Mouse (Mus musculus) midbrain, postnatal 0 days (tissue): Measurements from ENCODE around the gene Rab8b. TPM values are rescaled to one million over a fixed set of nuclear protein-coding genes. Genes with fewer than 3 reads are reported as not detected.

Experiments
- ATAC-seq: fragments of 200-750 bp; cut with Nextera tagmentation; 2 replicates; pipeline ENCODE4 v1.8.0; 2017; ENCODE audit warnings: moderate number of reproducible peaks, mild to moderate bottlenecking, moderate TSS enrichment, moderate library complexity; ENCODE audit not compliant: low FRiP score
- DNase-seq: peaks from one replicate; pipeline ENCODE4 v3.0.0-alpha.2; 2015; ENCODE audit warnings: low spot score
- H3K27ac ChIP-seq: fragments of 300-500 bp; sonication (generic); 2 replicates; pipeline ENCODE4 v1.5.1; 2014; ENCODE audit warnings: low read depth, mild to moderate bottlenecking, low read length, mixed read lengths
- H3K27me3 ChIP-seq: fragments of 300-500 bp; sonication (generic); 2 replicates; pipeline ENCODE4 v1.6.1; 2014; ENCODE audit warnings: low read length, control low read depth, mixed read lengths; ENCODE audit not compliant: insufficient read depth
- H3K36me3 ChIP-seq: fragments of 300-500 bp; sonication (generic); 2 replicates; pipeline ENCODE4 v1.6.1; 2014; ENCODE audit warnings: low read length, control low read depth, mixed read lengths; ENCODE audit not compliant: insufficient read depth
- H3K4me1 ChIP-seq: fragments of 300-500 bp; sonication (generic); 2 replicates; pipeline ENCODE4 v1.6.1; 2014; ENCODE audit warnings: mild to moderate bottlenecking, control low read depth, antibody characterized with exemption, low read length, mixed read lengths; ENCODE audit not compliant: insufficient read depth
- H3K4me2 ChIP-seq: fragments of 300-500 bp; sonication (generic); 2 replicates; pipeline ENCODE4 v1.6.1; 2014; ENCODE audit warnings: low read depth, mild to moderate bottlenecking, low read length, mixed read lengths; ENCODE audit not compliant: poor library complexity, severe bottlenecking
- H3K4me3 ChIP-seq: fragments of 300-500 bp; sonication (generic); 2 replicates; pipeline ENCODE4 v1.5.1; 2014; ENCODE audit warnings: low read depth, mild to moderate bottlenecking, low read length, moderate library complexity
- H3K9ac ChIP-seq: fragments of 300-500 bp; sonication (generic); replicated peaks from 2 replicates; pipeline ENCODE4 v1.6.1; 2014; ENCODE audit warnings: mild to moderate bottlenecking, low read length, moderate library complexity, mixed read lengths; ENCODE audit not compliant: poor library complexity, severe bottlenecking
- H3K9me3 ChIP-seq: fragments of 300-500 bp; sonication (generic); 2 replicates; pipeline ENCODE4 v1.6.1; 2016; ENCODE audit warnings: low read length, control low read depth
- CTCF ChIP-seq: IDR thresholded peaks from 2 replicates; pipeline ENCODE4 v1.5.1; 2016; ENCODE audit warnings: antibody characterized with exemption, mild to moderate bottlenecking
- WGBS: fragments of 180-500 bp; shearing (Covaris S2); extraction: QIAGEN DNeasy Blood & Tissue Kit; methylation state at CpG from one replicate; pipeline ENCODE4 v1.1.7; 2014; 5-methylcytosine and 5-hydroxymethylcytosine counted together
- polyA plus RNA-seq: library from polyadenylated mRNA; unstranded; fragments of >200 nt; fragmentation: Nextera tagmentation; extraction: Ambion mirVana; gene quantifications from 2 replicates; pipeline ENCODE4 v1.2.1, GENCODE M21; 2015
- total RNA-seq: library from RNA; depleted of rRNA; stranded (reverse); fragments of >200 nt; gene quantifications from 2 replicates; pipeline ENCODE4 v1.2.3, GENCODE M21; 2014

Gene Rab8b
- total and polyA plus RNA-seq, 2 experiments from 2014 or later, result 18.2 to 26.0 TPM

GRCm38 (mm10) chr9:66909922-66910321 lies 9.6 kb downstream of the Rab8b start:
- 83% methylated on average over 7 of the region's 7 CpGs for WGBS
- ATAC-seq (no peak), DNase-seq (no peak)
- H3K27ac ChIP-seq, result no peak overlapping the region
- no peak overlapping the region for H3K9ac ChIP-seq
- no peak overlapping the region for H3K4me2 ChIP-seq
- no peaks in the 10 kb centered on the region for H3K36me3 ChIP-seq
- H3K4me3 ChIP-seq, result no peak overlapping the region
- H3K4me1 ChIP-seq, result no peaks in the 10 kb centered on the region
- no peak for TF ChIP-seq CTCF
- no peaks in the 10 kb centered on the region for H3K27me3 ChIP-seq
- no peaks in the 10 kb centered on the region for H3K9me3 ChIP-seq

- Histone ChIP-seq H3K4me3 (no peak overlapping the region), H3K4me1 (no peaks in the 10 kb centered on the region), H3K27me3 (no peaks in the 10 kb centered on the region), H3K9me3 (no peaks in the 10 kb centered on the region), H3K36me3 (no peaks in the 10 kb centered on the region), H3K9ac (no peak overlapping the region), H3K27ac (no peak overlapping the region), H3K4me2 (no peak overlapping the region)
- TF ChIP-seq CTCF, result no peak
- 87% methylated on average over 5 of the region's 5 CpGs for WGBS
- DNase-seq (no peak), ATAC-seq (no peak)
These were observed 11.6 kb downstream of the Rab8b start for GRCm38 (mm10) chr9:66907746-66908397.

GRCm38 (mm10) chr9:66907126-66907525 lies 12.4 kb downstream of the Rab8b start:
- WGBS, result 93% methylated on average over 8 of the region's 8 CpGs
- Histone ChIP-seq H3K27me3 (no peaks in the 10 kb centered on the region), H3K36me3 (no peaks in the 10 kb centered on the region), H3K4me1 (no peaks in the 10 kb centered on the region), H3K4me2 (no peak overlapping the region), H3K9ac (no peak overlapping the region), H3K9me3 (no peaks in the 10 kb centered on the region), H3K27ac (no peak overlapping the region), H3K4me3 (no peak overlapping the region)
- no peak for DNase-seq
- no peak for ATAC-seq
- TF ChIP-seq CTCF, result no peak

DNA sequence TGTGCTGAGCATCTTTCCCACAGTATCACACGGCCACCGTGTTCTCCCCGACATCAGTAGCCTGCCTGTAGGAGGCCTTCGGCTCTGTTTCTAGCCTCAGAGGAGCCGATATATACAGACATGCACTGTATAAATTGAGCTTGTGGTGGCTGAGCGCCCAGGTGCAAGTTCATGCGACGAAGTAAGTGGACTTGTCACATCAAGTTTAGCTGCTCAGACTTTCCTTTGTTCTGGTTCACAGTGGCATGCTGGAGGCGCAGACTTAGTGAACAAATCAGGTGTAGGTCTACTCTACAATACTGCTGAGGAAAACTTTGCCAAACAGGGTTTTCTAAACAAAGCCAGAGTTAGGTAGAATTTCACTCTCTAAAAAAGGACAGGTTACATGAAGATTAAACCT lies 13.5 kb downstream of the Rab8b start:
- Histone ChIP-seq H3K4me1 (no peaks in the 10 kb centered on the region), H3K27me3 (no peaks in the 10 kb centered on the region), H3K4me3 (no peak overlapping the region), H3K27ac (no peak overlapping the region), H3K36me3 (no peaks in the 10 kb centered on the region), H3K9me3 (no peaks in the 10 kb centered on the region), H3K4me2 (no peak overlapping the region), H3K9ac (no peak overlapping the region)
- DNase-seq, result no peak
- TF ChIP-seq CTCF, result no peak
- no peak for ATAC-seq
- 66% methylated on average over 9 of the region's 9 CpGs for WGBS

- TF ChIP-seq CTCF, result no peak
- Histone ChIP-seq H3K36me3 (no peaks in the 10 kb centered on the region), H3K9ac (no peak overlapping the region), H3K4me3 (no peak overlapping the region), H3K27me3 (no peaks in the 10 kb centered on the region), H3K4me1 (no peaks in the 10 kb centered on the region), H3K9me3 (no peaks in the 10 kb centered on the region), H3K27ac (no peak overlapping the region), H3K4me2 (no peak overlapping the region)
- DNase-seq, result no peak
- no peak for ATAC-seq
- WGBS, result 65% methylated on average over 4 of the region's 4 CpGs
These were observed 20.0 kb downstream of the Rab8b start for GRCm38 (mm10) chr9:66899526-66899925.

DNA sequence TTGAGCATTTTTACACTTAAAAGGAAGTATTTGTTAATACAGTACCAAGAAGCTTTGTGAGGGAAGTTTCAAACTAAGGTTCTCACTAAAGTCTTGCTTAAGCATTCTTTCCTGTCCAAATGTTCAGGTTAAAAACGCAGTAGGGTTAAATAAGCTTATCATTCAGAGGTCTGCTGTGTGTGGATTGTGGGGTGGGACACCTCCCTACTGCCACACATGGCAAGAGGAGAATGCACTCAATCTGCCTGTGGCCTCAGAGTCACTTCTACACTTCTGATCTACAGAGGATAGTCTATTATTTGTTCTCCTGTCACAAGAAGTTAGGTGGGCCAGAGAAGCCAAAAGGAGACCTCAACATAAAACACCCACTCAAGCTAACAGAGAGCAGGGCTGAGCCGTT lies 20.4 kb downstream of the Rab8b start:
- Histone ChIP-seq H3K9me3 (no peaks in the 10 kb centered on the region), H3K4me3 (no peak overlapping the region), H3K36me3 (no peaks in the 10 kb centered on the region), H3K27ac (no peak overlapping the region), H3K4me2 (no peak overlapping the region), H3K9ac (no peak overlapping the region), H3K4me1 (no peaks in the 10 kb centered on the region), H3K27me3 (no peaks in the 10 kb centered on the region)
- no peak for DNase-seq
- no peak for ATAC-seq
- WGBS, result 88% methylated on average over 2 of the region's 2 CpGs
- TF ChIP-seq CTCF, result no peak
